Mouse (Mus musculus): Measurements from ENCODE around the gene Git2. TPM values are rescaled to one million over a fixed set of nuclear protein-coding genes. Genes with fewer than 3 reads are reported as not detected.

Gene Git2
- polyA plus RNA-seq, 1 experiment from 2014 or later, result 29.9 TPM

DNA sequence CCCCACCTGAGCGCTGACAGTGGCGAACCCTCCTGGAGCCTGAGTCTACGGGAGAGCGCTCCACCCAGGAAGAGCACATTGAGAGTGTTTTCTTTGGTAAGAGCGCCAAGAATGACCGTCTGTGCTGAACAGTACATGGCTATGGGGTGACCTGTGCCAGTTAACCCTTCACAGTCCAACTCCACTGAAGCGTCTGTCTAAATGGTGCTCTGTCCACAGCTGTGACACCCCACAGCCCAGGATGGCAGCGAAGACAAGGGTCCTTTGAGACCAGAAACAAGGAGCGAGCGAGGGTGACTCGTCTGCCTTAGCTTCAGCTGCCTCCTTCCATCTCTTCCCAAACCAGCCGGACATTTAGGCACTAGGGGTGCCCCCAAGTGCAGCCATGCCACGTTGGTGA, 86.6 kb downstream of the Git2 start:
- peaks cover 22% of the 10 kb centered on the region for H3K4me1 ChIP-seq (ENCODE audit: control insufficient read depth, insufficient read depth, low read length)
- H3K9me3 ChIP-seq (ENCODE audit: control insufficient read depth, low read length), result no peaks in the 10 kb centered on the region
- H3K9ac ChIP-seq (ENCODE audit: low read depth, low read length), result no peak overlapping the region
- no peaks in the 10 kb centered on the region for H3K27me3 ChIP-seq (replicated peaks; ENCODE audit: control insufficient read depth, insufficient read depth, low read length)
- 88% methylated on average over 13 of the region's 13 CpGs for WGBS
- H3K4me2 ChIP-seq (ENCODE audit: low read depth, low read length), result no peak overlapping the region
- ATAC-seq, result no peak
- no peaks in the 10 kb centered on the region for H3K36me3 ChIP-seq (ENCODE audit: control insufficient read depth, insufficient read depth, low read length)
- H3K27ac ChIP-seq (ENCODE audit: low read length), result no peak overlapping the region
- no peak overlapping the region for H3K4me3 ChIP-seq (ENCODE audit: low read length)

DNA sequence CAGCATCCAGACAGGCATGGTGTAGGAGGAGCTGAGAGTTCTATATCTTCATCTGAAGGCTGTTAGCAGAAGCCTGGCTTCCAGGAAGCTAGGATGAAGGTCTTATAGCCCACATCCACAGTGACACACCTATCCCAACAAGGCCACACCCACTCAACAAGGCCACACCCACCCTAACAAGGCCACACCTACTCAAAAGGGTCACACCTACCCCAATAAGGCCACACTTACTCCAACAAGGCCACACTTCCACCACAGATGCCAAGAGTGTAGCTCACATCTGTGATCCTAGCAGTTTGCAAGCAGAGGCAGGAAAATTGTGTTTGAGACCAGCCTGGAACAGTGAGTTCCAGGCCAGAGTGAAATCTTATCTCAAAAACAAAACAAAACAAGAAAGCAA, 87.4 kb downstream of the Git2 start:
- no peak overlapping the region for H3K4me3 ChIP-seq (ENCODE audit: low read length)
- ATAC-seq, result no peak
- H3K27ac ChIP-seq (ENCODE audit: low read length), result no peak overlapping the region
- H3K27me3 ChIP-seq (replicated peaks; ENCODE audit: control insufficient read depth, insufficient read depth, low read length), result no peaks in the 10 kb centered on the region
- H3K4me2 ChIP-seq (ENCODE audit: low read depth, low read length), result no peak overlapping the region
- no peaks in the 10 kb centered on the region for H3K9me3 ChIP-seq (ENCODE audit: control insufficient read depth, low read length)
- H3K4me1 ChIP-seq (ENCODE audit: control insufficient read depth, insufficient read depth, low read length), result peaks cover 25% of the 10 kb centered on the region
- no peaks in the 10 kb centered on the region for H3K36me3 ChIP-seq (ENCODE audit: control insufficient read depth, insufficient read depth, low read length)
- no peak overlapping the region for H3K9ac ChIP-seq (ENCODE audit: low read depth, low read length)

DNA sequence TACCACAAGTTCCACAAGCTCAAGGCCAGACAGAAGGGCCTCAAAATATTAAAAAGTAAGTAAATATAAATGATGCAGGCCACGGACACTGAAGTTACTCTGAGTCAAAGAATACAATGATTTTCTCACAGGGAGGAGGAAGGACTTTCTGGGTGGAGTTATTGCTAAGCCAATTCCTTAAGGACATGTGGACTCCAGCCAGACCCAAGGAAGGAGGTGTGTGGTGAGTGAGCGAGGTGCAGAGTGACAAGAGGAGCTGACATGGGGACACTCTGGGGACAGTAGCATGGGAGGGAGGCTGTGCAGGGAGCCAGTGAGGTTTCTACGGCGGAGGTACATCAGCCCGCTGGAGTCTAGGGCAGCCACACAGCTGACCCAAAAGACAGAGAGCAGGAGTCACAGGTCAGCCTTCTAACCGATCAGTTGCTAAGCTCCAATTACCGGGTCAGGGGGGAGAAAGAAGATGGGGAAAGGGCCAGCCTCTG, 88.5 kb downstream of the Git2 start:
- Histone ChIP-seq H3K27ac (ENCODE audit: low read length) (no peak overlapping the region), H3K9ac (ENCODE audit: low read depth, low read length) (no peak overlapping the region)
- WGBS, result 74% methylated on average over 7 of the region's 7 CpGs

DNA sequence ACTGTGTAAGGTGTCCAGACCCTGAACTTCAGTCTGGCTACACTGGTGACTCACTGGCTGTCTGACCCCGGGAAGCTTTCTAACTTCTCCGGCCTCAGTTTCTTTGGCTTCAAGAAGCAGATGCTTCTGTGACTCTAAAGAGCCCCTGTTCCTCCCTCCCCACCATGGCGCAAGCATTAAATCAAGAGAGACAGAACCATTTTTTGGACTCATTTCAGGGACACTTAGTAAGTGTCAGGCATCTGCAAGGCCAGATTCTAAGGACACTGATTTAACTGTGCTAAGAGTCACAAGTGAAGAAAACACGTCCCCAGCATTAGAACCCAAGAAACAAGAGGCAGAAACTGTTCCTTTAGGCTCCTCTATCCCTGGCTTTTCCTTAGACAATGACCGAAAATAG, 89.3 kb downstream of the Git2 start:
- no peaks in the 10 kb centered on the region for H3K27me3 ChIP-seq (replicated peaks; ENCODE audit: control insufficient read depth, insufficient read depth, low read length)
- H3K9ac ChIP-seq (ENCODE audit: low read depth, low read length), result no peak overlapping the region
- peaks cover 23% of the 10 kb centered on the region for H3K4me1 ChIP-seq (ENCODE audit: control insufficient read depth, insufficient read depth, low read length)
- no peak overlapping the region for H3K4me2 ChIP-seq (ENCODE audit: low read depth, low read length)
- H3K27ac ChIP-seq (ENCODE audit: low read length), result no peak overlapping the region
- H3K36me3 ChIP-seq (ENCODE audit: control insufficient read depth, insufficient read depth, low read length), result no peaks in the 10 kb centered on the region
- ATAC-seq, result no peak
- no peak overlapping the region for H3K4me3 ChIP-seq (ENCODE audit: low read length)
- 89% methylated on average over 5 of the region's 5 CpGs for WGBS
- no peaks in the 10 kb centered on the region for H3K9me3 ChIP-seq (ENCODE audit: control insufficient read depth, low read length)

More for the DNA sequence above, 88.5 kb downstream of the Git2 start:
- no peak for ATAC-seq
- Histone ChIP-seq H3K4me2 (ENCODE audit: low read depth, low read length) (no peak overlapping the region), H3K9me3 (ENCODE audit: control insufficient read depth, low read length) (no peaks in the 10 kb centered on the region), H3K4me3 (ENCODE audit: low read length) (no peak overlapping the region), H3K4me1 (ENCODE audit: control insufficient read depth, insufficient read depth, low read length) (peaks cover 27% of the 10 kb centered on the region), H3K36me3 (ENCODE audit: control insufficient read depth, insufficient read depth, low read length) (no peaks in the 10 kb centered on the region), H3K27me3 (replicated peaks; ENCODE audit: control insufficient read depth, insufficient read depth, low read length) (no peaks in the 10 kb centered on the region)

DNA sequence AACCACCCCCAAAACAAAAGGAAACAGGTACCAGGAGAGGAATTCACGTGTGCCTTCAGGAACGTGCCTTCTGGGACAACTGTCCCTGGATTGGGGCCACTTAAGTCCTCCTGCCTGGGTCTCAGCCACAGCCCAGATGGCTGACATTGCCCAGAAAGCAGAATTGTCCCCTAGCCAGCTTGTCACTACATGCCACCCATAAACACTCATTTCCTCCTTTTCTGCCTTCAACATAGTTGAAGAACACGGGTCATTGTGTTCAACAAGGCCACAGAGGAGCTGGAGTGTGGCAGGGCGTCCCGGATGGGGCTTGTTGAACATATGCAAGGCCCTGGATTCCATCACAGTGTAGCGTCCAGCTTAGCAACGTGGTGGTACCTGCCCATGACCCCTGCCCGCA, 93.6 kb downstream of the Git2 start:
- no peak overlapping the region for H3K9ac ChIP-seq (ENCODE audit: low read depth, low read length)
- 77% methylated on average over 8 of the region's 8 CpGs for WGBS
- H3K4me1 ChIP-seq (ENCODE audit: control insufficient read depth, insufficient read depth, low read length), result peaks cover 7% of the 10 kb centered on the region
- H3K36me3 ChIP-seq (ENCODE audit: control insufficient read depth, insufficient read depth, low read length), result 0 out of 2 replicates have a peak, but pooled peaks cover 5% of the 10 kb centered on the region
- no peak for ATAC-seq
- no peaks in the 10 kb centered on the region for H3K9me3 ChIP-seq (ENCODE audit: control insufficient read depth, low read length)
- H3K4me3 ChIP-seq (ENCODE audit: low read length), result no peak overlapping the region
- no peak overlapping the region for H3K4me2 ChIP-seq (ENCODE audit: low read depth, low read length)
- no peak overlapping the region for H3K27ac ChIP-seq (ENCODE audit: low read length)
- H3K27me3 ChIP-seq (replicated peaks; ENCODE audit: control insufficient read depth, insufficient read depth, low read length), result no peaks in the 10 kb centered on the region

DNA sequence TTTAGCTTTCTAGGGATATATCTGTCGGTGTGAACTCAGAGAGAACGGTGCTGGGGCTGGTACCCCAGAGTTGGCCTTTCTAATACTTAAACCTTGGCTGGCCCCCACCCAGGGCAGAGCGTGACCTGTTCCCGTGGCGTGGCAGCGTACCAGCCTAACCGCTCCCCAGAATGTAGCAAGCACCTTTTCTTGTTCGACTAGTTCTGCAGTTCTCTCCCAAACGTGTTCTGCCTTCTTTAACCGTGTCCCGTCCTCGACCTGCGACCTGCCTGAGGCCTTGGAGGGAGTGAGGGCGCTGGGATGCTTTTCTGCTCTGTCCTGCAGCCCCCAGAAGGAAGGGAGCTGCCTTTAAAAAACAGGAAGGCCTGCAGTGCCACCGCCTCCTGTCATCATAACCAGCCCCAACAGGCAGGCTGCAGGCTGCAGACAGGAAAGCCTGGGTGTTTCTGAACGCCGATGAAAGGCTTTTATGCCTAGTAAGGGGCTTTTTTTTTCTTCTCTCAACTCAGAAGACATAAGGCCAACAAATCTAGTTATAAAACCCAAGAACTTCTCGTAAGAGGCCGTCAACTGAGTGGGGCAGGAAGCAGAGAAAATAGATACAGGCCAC, 94.5 kb downstream of the Git2 start:
- Histone ChIP-seq H3K27me3 (replicated peaks; ENCODE audit: control insufficient read depth, insufficient read depth, low read length) (no peaks in the 10 kb centered on the region), H3K36me3 (ENCODE audit: control insufficient read depth, insufficient read depth, low read length) (0 out of 2 replicates have a peak, but pooled peaks cover 5% of the 10 kb centered on the region), H3K4me3 (ENCODE audit: low read length) (no peak overlapping the region), H3K27ac (ENCODE audit: low read length) (0 out of 2 replicates have a peak overlapping the region, but pooled peaks have one; percentile 36), H3K9ac (ENCODE audit: low read depth, low read length) (no peak overlapping the region), H3K9me3 (ENCODE audit: control insufficient read depth, low read length) (no peaks in the 10 kb centered on the region), H3K4me2 (ENCODE audit: low read depth, low read length) (no peak overlapping the region), H3K4me1 (ENCODE audit: control insufficient read depth, insufficient read depth, low read length) (peaks cover 7% of the 10 kb centered on the region)
- ATAC-seq, result no peak
- WGBS, result 64% methylated on average over 19 of the region's 19 CpGs

DNA sequence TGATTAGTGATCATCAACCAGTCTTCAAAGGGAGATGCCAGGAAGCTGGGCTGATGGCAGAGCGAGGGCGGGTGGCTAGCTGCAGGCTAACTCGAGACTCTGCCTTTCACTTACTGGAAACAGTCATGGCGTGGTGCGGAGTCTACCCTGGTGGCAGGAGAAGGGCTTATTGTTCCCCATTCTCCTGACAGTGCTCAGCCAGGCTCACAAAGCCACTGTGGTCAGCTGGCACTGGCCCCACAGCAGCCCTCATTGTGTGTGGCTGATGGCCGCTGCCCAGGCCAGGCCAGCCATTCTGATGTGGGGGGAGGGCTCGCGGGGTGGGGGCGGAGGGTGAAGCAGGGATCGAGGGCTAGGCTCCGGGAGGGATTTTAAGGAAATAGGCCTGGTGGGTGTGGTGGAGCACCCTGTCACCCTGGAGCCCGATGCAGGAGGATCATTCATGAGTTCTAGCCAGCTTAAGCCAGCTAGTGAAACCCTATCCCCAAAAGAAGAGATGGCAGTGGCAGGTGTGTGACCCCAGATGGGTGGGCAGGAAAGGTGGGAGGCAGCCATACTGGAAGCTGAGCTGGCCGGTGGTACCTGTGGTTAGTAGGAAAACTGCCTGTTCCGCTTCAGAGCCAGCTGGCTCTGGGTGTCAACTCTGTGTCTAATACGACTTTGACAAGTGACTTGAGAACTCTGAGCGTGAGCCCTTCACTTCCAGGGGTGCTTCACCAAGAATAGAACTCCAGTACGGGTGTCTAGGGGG, 95.3 kb downstream of the Git2 start:
- no peak overlapping the region for H3K4me2 ChIP-seq (ENCODE audit: low read depth, low read length)
- H3K27ac ChIP-seq (ENCODE audit: low read length), result 0 out of 2 replicates have a peak overlapping the region, but pooled peaks have one; percentile 36
- H3K36me3 ChIP-seq (ENCODE audit: control insufficient read depth, insufficient read depth, low read length), result 0 out of 2 replicates have a peak, but pooled peaks cover 8% of the 10 kb centered on the region
- ATAC-seq, result no peak
- H3K4me3 ChIP-seq (ENCODE audit: low read length), result no peak overlapping the region
- peaks cover 7% of the 10 kb centered on the region for H3K4me1 ChIP-seq (ENCODE audit: control insufficient read depth, insufficient read depth, low read length)
- WGBS, result 77% methylated on average over 17 of the region's 17 CpGs
- H3K27me3 ChIP-seq (replicated peaks; ENCODE audit: control insufficient read depth, insufficient read depth, low read length), result no peaks in the 10 kb centered on the region
- no peak overlapping the region for H3K9ac ChIP-seq (ENCODE audit: low read depth, low read length)
- no peaks in the 10 kb centered on the region for H3K9me3 ChIP-seq (ENCODE audit: control insufficient read depth, low read length)

Small RNAs within 50 kb of the gene (microRNA-seq; reads per million reads assigned to microRNA genes)
- gene Mir7028, result not detected

Other genes starting within 250 kb of the Git2 start
- 3.9 and 5.8 TPM in 2 replicates for gene Fam222a, start 207.5 kb downstream of the Git2 start, polyA plus RNA-seq (2015; fragmentation: Nextera tagmentation; extraction: Ambion mirVana)
- gene Trpv4, start 117.1 kb downstream of the Git2 start, polyA plus RNA-seq (2015; fragmentation: Nextera tagmentation; extraction: Ambion mirVana), result 0.73 and 0.93 TPM in 2 replicates
- 100 and 103 TPM in 2 replicates for gene Gltp, start 84.5 kb downstream of the Git2 start, polyA plus RNA-seq (2015; fragmentation: Nextera tagmentation; extraction: Ambion mirVana)
- gene Tchp, start 67.8 kb downstream of the Git2 start, polyA plus RNA-seq (2015; fragmentation: Nextera tagmentation; extraction: Ambion mirVana), result 5.8 and 8.2 TPM in 2 replicates
- 12.7 and 16.7 TPM in 2 replicates for gene Ankrd13a, start 840 bp downstream of the Git2 start, polyA plus RNA-seq (2015; fragmentation: Nextera tagmentation; extraction: Ambion mirVana)
- gene 1500011B03Rik, start 48.0 kb upstream of the Git2 start, polyA plus RNA-seq (2015; fragmentation: Nextera tagmentation; extraction: Ambion mirVana), result 51.5 and 54.7 TPM in 2 replicates
- gene 4930519G04Rik, start 78.1 kb upstream of the Git2 start, polyA plus RNA-seq (2015; fragmentation: Nextera tagmentation; extraction: Ambion mirVana), result not detected in 2 replicates
- gene Gm9936, start 83.2 kb upstream of the Git2 start, polyA plus RNA-seq (2015; fragmentation: Nextera tagmentation; extraction: Ambion mirVana), result 0.10 TPM in 2 replicates
- 6.0 and 7.4 TPM in 2 replicates for gene Oasl2, start 121.4 kb upstream of the Git2 start, polyA plus RNA-seq (2015; fragmentation: Nextera tagmentation; extraction: Ambion mirVana)
- gene Oasl1, start 147.7 kb upstream of the Git2 start, polyA plus RNA-seq (2015; fragmentation: Nextera tagmentation; extraction: Ambion mirVana), result 1.3 and 2.1 TPM in 2 replicates
- gene 2210016L21Rik, start 166.6 kb upstream of the Git2 start, polyA plus RNA-seq (2015; fragmentation: Nextera tagmentation; extraction: Ambion mirVana), result 49.1 and 53.3 TPM in 2 replicates
- gene Hnf1a, start 195.6 kb upstream of the Git2 start, polyA plus RNA-seq (2015; fragmentation: Nextera tagmentation; extraction: Ambion mirVana), result 16.1 and 21.7 TPM in 2 replicates
- gene Sppl3, start 235.6 kb upstream of the Git2 start, polyA plus RNA-seq (2015; fragmentation: Nextera tagmentation; extraction: Ambion mirVana), result 8.1 and 8.6 TPM in 2 replicates

Measured in intestine, embryonic 16.5 days (tissue).